Mouse (Mus musculus) embryonic facial prominence, embryonic 12.5 days (tissue): ENCODE data around the gene Mier3. TPM values are rescaled to one million over a fixed set of nuclear protein-coding genes. Genes with fewer than 3 reads are reported as not detected.

Experiments used
- ATAC-seq: fragments of 200-750 bp; cut with Nextera tagmentation; 2 replicates; pipeline ENCODE4 v1.8.0; 2017; ENCODE audit not compliant: insufficient number of reproducible peaks, insufficient read depth, low FRiP score, low TSS enrichment
- H3K27ac ChIP-seq: fragments of 300-500 bp; sonication (generic); 2 replicates; pipeline ENCODE4 v1.5.1; 2016; ENCODE audit warnings: mild to moderate bottlenecking
- H3K27me3 ChIP-seq: fragments of 300-500 bp; sonication (generic); 2 replicates; pipeline ENCODE4 v1.6.1; 2016; ENCODE audit warnings: mild to moderate bottlenecking, moderate library complexity
- H3K36me3 ChIP-seq: fragments of 300-500 bp; sonication (generic); 2 replicates; pipeline ENCODE4 v1.6.1; 2016; ENCODE audit warnings: mild to moderate bottlenecking
- H3K4me1 ChIP-seq: fragments of 300-500 bp; sonication (generic); 2 replicates; pipeline ENCODE4 v1.6.1; 2016
- H3K4me2 ChIP-seq: fragments of 300-500 bp; sonication (generic); replicated peaks from 2 replicates; pipeline ENCODE4 v1.6.1; 2016; ENCODE audit warnings: mild to moderate bottlenecking, moderate library complexity
- H3K4me3 ChIP-seq: fragments of 300-500 bp; sonication (generic); 2 replicates; pipeline ENCODE4 v1.5.1; 2016; ENCODE audit warnings: mild to moderate bottlenecking
- H3K9ac ChIP-seq: fragments of 300-500 bp; sonication (generic); 2 replicates; pipeline ENCODE4 v1.6.1; 2016; ENCODE audit warnings: mild to moderate bottlenecking, moderate library complexity
- H3K9me3 ChIP-seq: fragments of 300-500 bp; sonication (generic); 2 replicates; pipeline ENCODE4 v1.6.1; 2016; ENCODE audit warnings: mild to moderate bottlenecking, moderate library complexity
- whole genome bisulfite sequencing: fragments of 180-500 bp; shearing (Covaris S2); methylation state at CpG from one replicate; pipeline ENCODE4 v1.1.7; 2016; 5-methylcytosine and 5-hydroxymethylcytosine counted together
- polyA plus RNA-seq: library from polyadenylated mRNA; unstranded; fragments of >200 nt; fragmentation: Nextera tagmentation; extraction: Ambion mirVana; gene quantifications from 2 replicates; pipeline ENCODE4 v1.2.1, GENCODE M21; 2016

The Mier3 gene
- polyA plus RNA-seq, 1 experiment from 2014 or later: 28.3 TPM

DNA sequence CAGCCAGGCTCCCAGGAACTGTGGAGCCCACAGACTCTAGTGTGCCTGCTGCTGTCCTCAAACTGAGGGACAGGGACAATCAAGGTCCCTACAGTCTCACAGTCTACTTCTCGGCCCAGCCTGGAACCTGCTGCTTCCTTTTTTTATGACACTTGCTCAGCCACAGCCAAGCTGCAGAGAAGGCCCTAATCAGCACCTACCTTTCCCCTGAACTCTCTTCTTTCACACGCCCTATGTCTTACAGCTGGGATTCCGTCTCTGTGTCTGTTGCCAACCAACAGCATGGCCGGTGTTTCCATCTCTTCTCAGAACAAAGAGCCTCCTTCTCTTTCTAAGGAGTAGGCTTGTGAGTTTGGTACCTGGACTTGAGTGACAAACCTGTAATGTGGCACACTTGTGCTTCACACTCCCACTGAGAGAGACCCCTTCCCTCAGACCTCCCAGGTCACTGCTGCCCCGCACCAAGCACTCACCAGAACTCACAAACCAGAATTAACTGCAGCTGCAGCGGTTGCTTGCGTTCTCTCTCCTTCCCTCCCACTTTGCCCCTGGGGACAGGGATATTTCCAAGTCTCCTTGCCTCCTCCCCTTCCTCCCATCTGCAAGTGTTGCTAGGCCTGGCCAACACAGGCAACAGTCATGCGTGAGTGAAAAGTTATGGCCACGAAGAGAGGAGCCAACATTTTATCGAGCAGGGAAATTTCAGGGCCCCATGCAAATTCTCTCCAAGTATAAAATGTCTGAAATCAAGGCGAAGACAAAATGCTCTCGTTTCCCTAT is 22.1 kb upstream of the Mier3 start:
- WGBS: 42% methylated on average over 12 of the region's 12 CpGs
- peaks cover 8% of the 10 kb centered on the region; the same call in 1 of the 2 replicates for H3K4me1 ChIP-seq
- H3K27ac ChIP-seq: 0 out of 2 replicates have a peak overlapping the region, but pooled peaks have one; percentile 12
- no peaks in the 10 kb centered on the region for H3K27me3 ChIP-seq
- H3K36me3 ChIP-seq: no peaks in the 10 kb centered on the region
- no peak for ATAC-seq
- H3K9me3 ChIP-seq: no peaks in the 10 kb centered on the region
- H3K4me3 ChIP-seq: no peak overlapping the region
- no peak overlapping the region for H3K4me2 ChIP-seq
- H3K9ac ChIP-seq: no peak overlapping the region

- no peak overlapping the region for H3K9ac ChIP-seq
- H3K4me2 ChIP-seq: no peak overlapping the region
- H3K4me3 ChIP-seq: no peak overlapping the region
- H3K9me3 ChIP-seq: no peaks in the 10 kb centered on the region
- WGBS: 82% methylated on average over 8 of the region's 8 CpGs
- no peak overlapping the region for H3K27ac ChIP-seq
- H3K36me3 ChIP-seq: no peaks in the 10 kb centered on the region
- H3K27me3 ChIP-seq: no peaks in the 10 kb centered on the region
- ATAC-seq: no peak
- peaks cover 8% of the 10 kb centered on the region; the same call in 1 of the 2 replicates for H3K4me1 ChIP-seq
Observed at GRCm38 (mm10) chr13:111659430-111659829, 21.3 kb upstream of the Mier3 start.

DNA sequence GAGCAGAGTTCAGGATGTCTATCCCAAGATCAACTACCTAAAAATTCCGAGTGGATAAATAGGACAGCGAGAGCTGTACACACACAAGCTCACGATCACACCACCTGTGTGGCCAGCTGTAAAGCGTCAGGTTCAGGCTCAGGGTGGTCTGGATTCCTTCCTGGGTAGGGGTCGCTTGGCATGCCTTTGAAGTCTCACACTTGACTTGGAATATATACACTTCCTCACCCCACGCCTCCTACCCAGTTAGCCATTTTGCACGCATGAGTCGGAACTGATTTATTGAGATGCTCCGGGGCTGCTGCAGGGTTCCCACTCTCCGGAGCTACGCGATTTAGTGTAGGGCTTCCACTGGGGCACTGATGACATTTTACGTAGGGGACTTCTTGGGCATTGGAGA is 20.7 kb upstream of the Mier3 start:
- Histone ChIP-seq H3K9ac (no peak overlapping the region), H3K4me3 (no peak overlapping the region), H3K36me3 (no peaks in the 10 kb centered on the region), H3K9me3 (no peaks in the 10 kb centered on the region), H3K4me2 (no peak overlapping the region), H3K27me3 (no peaks in the 10 kb centered on the region), H3K4me1 (peaks cover 8% of the 10 kb centered on the region; the same call in 1 of the 2 replicates), H3K27ac (no peak overlapping the region)
- WGBS: 63% methylated on average over 13 of the region's 13 CpGs
- no peak for ATAC-seq

GRCm38 (mm10) chr13:111660556-111660955 is 20.2 kb upstream of the Mier3 start:
- no peaks in the 10 kb centered on the region for H3K9me3 ChIP-seq
- no peak overlapping the region for H3K4me3 ChIP-seq
- H3K27me3 ChIP-seq: no peaks in the 10 kb centered on the region
- no peaks in the 10 kb centered on the region for H3K36me3 ChIP-seq
- H3K4me2 ChIP-seq: no peak overlapping the region
- 84% methylated on average over 3 of the region's 3 CpGs for WGBS
- H3K27ac ChIP-seq: no peak overlapping the region
- ATAC-seq: no peak
- peaks cover 8% of the 10 kb centered on the region; the same call in 1 of the 2 replicates for H3K4me1 ChIP-seq
- H3K9ac ChIP-seq: no peak overlapping the region

DNA sequence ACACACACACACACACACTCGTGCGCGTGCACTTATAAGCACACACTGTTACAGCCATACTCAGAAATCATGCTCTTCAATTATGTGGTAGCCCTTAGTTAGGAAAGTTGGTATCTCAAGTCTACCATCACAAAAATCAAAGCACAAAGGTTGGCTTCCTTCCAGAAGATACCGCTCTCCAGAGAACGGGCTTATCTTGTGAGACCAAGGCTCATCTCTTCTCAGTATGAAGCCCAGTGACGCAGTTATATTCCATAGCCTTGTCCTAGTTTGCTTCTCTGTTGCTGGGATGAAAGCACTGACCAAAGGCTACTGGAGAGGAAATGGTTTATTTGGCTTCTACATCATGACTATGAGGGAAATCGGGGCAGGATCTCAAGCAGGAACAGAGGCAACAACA is 12.8 kb upstream of the Mier3 start:
- Histone ChIP-seq H3K36me3 (no peaks in the 10 kb centered on the region), H3K27ac (no peak overlapping the region), H3K4me2 (no peak overlapping the region), H3K4me3 (no peak overlapping the region), H3K9ac (no peak overlapping the region), H3K9me3 (no peaks in the 10 kb centered on the region), H3K27me3 (no peaks in the 10 kb centered on the region), H3K4me1 (no peaks in the 10 kb centered on the region)
- no peak for ATAC-seq
- 94% methylated on average over 7 of the region's 7 CpGs for WGBS

DNA sequence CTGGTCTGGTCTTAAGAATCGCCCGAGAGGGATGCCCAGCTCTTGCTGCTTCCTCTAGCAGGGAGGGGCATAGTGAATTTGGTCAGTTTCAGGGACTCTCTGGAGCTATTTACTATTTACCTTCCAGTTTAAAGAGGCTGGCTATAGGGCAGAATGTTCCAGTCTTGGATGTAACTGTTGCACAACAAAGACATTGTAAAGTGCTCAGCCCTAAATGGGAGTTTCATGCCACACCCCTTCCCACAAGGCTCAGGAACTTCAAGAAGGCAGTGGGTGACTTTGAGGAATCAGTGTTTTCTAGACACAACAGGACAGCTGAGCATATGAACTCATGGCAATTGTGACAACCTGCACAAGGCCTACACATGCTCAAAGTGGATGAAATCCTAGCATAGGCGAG is 3.9 kb upstream of the Mier3 start:
- Histone ChIP-seq H3K4me2 (no peak overlapping the region), H3K4me1 (no peaks in the 10 kb centered on the region), H3K36me3 (no peaks in the 10 kb centered on the region), H3K27me3 (no peaks in the 10 kb centered on the region), H3K4me3 (no peak overlapping the region), H3K27ac (no peak overlapping the region), H3K9me3 (0 out of 2 replicates have a peak, but pooled peaks cover 9% of the 10 kb centered on the region), H3K9ac (no peak overlapping the region)
- no peak for ATAC-seq
- WGBS: 88% methylated on average over 3 of the region's 3 CpGs

DNA sequence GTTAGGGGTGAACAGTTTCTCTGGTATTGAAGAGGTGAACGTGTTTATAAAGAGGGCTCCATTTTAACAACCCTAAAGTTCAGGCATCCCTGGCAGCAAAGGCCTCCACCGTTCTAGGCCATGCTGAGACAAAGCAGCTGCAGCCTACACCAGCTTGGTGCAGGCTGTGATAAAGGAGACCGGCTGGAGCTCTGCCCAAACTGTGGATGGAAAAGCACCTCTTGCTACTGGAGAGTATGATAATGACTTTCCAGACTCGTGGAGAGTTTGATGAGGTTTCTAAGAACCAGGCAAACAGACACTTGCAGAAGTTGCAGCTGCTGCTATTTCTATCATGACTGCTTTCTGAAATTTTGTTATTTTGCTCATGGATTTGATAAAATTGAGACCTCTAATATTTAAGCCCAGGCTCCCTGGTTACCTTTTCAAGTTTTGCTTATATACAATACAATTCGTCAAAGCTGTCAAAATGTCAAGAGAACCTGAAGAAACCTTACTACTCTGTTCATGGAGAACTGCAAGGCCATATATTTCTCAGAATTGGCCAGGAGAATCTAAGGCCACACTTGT is 3.4 kb downstream of the Mier3 start:
- WGBS: 48% methylated on average over 5 of the region's 5 CpGs
- Histone ChIP-seq H3K9me3 (no peaks in the 10 kb centered on the region), H3K9ac (no peak overlapping the region), H3K27ac (no peak overlapping the region), H3K4me2 (no peak overlapping the region), H3K36me3 (no peaks in the 10 kb centered on the region), H3K4me1 (no peaks in the 10 kb centered on the region; the same call in 1 of the 2 replicates), H3K27me3 (no peaks in the 10 kb centered on the region), H3K4me3 (no peak overlapping the region)
- no peak for ATAC-seq

GRCm38 (mm10) chr13:111685751-111686462 is 5.1 kb downstream of the Mier3 start:
- Histone ChIP-seq H3K9me3 (no peaks in the 10 kb centered on the region), H3K4me1 (no peaks in the 10 kb centered on the region; the same call in 1 of the 2 replicates), H3K36me3 (no peaks in the 10 kb centered on the region), H3K27me3 (no peaks in the 10 kb centered on the region), H3K4me3 (peak overlapping the region; percentile 78), H3K9ac (peak overlapping the region; percentile 97), H3K4me2 (peak overlapping the region; percentile 81), H3K27ac (peak overlapping the region; percentile 97)
- WGBS: under 1% methylated on average over 70 of the region's 86 CpGs
- ATAC-seq: peak; percentile 93

DNA sequence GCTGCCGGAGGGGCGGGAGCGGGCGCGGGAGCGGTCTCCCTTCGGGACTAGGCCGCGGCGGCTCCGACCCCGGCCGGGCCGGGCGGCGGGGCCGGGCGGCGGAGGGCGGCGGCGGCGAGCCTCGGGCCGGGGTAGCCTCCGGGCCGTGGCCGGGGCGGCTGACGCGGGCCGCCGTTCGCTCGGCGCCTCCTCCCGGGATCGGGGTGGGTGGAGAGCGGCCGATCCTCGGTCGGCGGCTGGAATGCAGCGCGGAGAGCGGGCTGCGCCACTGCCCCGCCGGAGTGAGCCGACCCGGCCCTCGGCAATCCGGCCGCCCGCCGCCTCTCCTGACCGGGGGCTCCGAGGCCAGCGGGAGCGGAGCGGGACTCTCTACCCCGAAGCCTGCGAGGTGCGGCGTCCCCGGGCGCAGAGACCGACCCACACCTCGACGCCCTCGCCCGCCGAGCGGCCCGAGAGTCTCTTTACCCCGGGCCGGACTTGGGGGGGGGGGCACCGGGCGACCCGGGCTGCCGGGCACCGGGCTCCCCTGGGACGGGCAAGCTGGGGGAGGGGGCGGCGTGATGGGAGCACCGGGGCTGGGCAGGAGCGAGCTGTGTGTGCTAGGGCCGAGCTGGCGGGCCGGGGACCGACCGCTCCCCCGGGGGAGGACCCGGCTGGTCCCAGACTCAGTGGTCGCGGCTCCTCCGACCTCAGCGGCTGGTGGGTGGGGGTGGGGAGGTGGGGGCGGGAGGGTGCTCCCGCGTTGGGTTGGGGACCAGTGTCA is 5.9 kb downstream of the Mier3 start:
- peak overlapping the region; percentile 78 for H3K4me3 ChIP-seq
- no peaks in the 10 kb centered on the region for H3K27me3 ChIP-seq
- ATAC-seq: peak; percentile 65
- no peaks in the 10 kb centered on the region; the same call in 1 of the 2 replicates for H3K4me1 ChIP-seq
- H3K9me3 ChIP-seq: no peaks in the 10 kb centered on the region
- peak overlapping the region; percentile 97 for H3K9ac ChIP-seq
- peak overlapping the region; percentile 81 for H3K4me2 ChIP-seq
- H3K36me3 ChIP-seq: 0 out of 2 replicates have a peak, but pooled peaks cover 2% of the 10 kb centered on the region
- H3K27ac ChIP-seq: peak overlapping the region; percentile 97
- under 1% methylated on average over 64 of the region's 101 CpGs for WGBS

DNA sequence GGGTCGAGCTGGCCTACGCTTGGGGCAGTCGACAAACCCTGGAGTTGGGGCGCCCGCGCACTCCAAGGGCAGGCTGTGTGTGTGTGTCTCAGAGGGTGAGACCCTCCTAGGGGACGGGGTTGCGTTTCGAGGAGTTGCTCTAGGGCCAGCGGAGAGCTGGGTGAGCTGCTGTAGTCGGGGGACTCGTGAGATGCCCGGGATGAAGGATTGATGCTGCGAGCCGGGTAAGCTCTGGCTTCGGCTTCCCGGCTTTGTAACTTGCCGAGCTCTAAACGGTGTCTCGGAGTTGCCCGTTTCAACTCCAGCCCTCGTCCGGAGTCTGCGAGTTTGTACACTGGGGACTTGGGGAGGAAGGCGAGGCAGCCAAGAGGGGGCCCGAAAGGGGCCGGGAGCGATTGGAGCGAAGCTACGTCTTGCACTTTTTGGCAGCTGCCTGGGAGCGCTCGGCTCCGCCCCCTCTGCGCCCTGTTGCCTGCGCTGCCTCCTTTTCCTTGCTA is 6.6 kb downstream of the Mier3 start:
- under 1% methylated on average over 35 of the region's 35 CpGs for WGBS
- Histone ChIP-seq H3K4me1 (no peaks in the 10 kb centered on the region; the same call in 1 of the 2 replicates), H3K36me3 (peaks cover 7% of the 10 kb centered on the region; the same call in 1 of the 2 replicates), H3K4me2 (peak overlapping the region; percentile 81), H3K4me3 (peak overlapping the region; percentile 78), H3K27ac (peak overlapping the region; percentile 97), H3K27me3 (no peaks in the 10 kb centered on the region), H3K9ac (peak overlapping the region; percentile 97), H3K9me3 (no peaks in the 10 kb centered on the region)
- ATAC-seq: peak; percentile 61

GRCm38 (mm10) chr13:111703396-111703795 is 22.6 kb downstream of the Mier3 start:
- H3K4me2 ChIP-seq: no peak overlapping the region
- H3K27ac ChIP-seq: no peak overlapping the region
- no peaks in the 10 kb centered on the region for H3K9me3 ChIP-seq
- H3K4me3 ChIP-seq: no peak overlapping the region
- no peak for ATAC-seq
- H3K27me3 ChIP-seq: no peaks in the 10 kb centered on the region
- no peaks in the 10 kb centered on the region for H3K4me1 ChIP-seq
- no peak overlapping the region for H3K9ac ChIP-seq
- H3K36me3 ChIP-seq: peaks cover 64% of the 10 kb centered on the region
- 95% methylated on average over 10 of the region's 10 CpGs for WGBS
